Mouse (Mus musculus) layer of hippocampus, postnatal 10 days (tissue): ENCODE measurements at regions not wholly inside any gene's neighbourhood (a gene's known extent, or its start where the extent isn't known, plus 50 kb on each side); places are given as distances from the start of the nearest gene placed in this dataset.
A peak's percentile ranks its signal among the peaks of the same experiment; 100 is the strongest.

Experiments used
- DNase-seq, 2 experiments: peaks; one replicate each; pipeline ENCODE4 v3.0.0; 2021; ENCODE audit warnings: low spot score in 2 of 2

- no peak for DNase-seq
Measured at GRCm38 (mm10) chr8:64421502-64422199, 215.6 kb upstream of the Tll1 start.

DNA sequence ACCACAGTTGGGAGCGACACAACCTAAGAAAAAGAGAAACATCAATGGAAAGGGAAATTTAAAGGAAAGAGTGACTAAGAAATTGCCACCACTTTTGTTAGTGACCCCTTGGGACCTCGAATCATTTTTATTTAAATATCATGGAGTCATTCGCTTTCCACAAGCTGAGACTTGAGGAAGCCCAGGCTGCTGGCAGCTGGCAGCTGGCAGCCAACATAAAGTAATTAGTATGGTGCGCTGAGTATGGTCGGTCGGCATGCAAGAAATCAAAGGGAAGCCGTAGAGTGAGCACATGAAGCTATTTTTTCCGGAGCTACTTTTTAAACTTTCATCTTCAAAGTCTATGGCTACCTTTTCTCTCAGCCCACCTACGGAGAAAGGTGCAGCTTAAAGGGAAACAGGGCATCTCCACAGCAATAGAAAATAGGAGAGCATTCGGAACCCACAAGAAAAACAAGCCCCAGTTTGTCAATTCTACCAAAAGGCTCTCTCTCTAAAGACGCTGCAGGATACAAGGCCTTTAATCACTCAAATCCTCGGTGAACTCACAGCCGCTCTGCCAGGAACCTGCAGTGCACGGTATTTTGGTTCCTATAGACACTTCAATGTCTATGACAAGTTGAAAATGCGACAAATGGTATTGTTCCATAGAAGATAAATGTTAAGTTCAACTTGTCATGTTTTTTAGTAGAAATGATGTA is 206.6 kb upstream of the Tll1 start:
- no peak for DNase-seq

GRCm38 (mm10) chr8:64406775-64407490 is 200.9 kb upstream of the Tll1 start:
- DNase-seq: no peak

- no peak for DNase-seq
Measured at GRCm38 (mm10) chr8:64399554-64399953, 193.5 kb upstream of the Tll1 start.

DNA sequence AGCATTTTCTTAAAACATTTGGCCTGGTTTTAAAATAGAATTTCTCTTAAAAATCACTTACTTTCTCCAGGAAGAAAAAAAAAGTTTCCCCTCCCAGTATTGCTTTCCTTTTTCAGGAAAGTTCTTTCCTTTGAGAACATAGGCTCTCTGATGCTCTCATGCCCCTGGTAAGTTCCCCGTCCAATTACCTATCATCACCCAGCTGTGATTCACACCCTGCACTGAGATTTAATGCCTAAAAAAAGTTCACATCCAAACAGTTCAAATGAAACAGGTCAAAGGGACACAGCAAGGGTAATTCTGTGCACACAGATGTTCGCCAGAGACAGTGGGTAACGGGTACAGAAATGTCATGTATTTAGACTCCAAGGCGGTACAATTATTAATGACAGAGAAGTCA is 191.8 kb upstream of the Tll1 start:
- no peak for DNase-seq

- no peak for DNase-seq
Measured at GRCm38 (mm10) chr8:64395816-64396215, 189.7 kb upstream of the Tll1 start.

DNA sequence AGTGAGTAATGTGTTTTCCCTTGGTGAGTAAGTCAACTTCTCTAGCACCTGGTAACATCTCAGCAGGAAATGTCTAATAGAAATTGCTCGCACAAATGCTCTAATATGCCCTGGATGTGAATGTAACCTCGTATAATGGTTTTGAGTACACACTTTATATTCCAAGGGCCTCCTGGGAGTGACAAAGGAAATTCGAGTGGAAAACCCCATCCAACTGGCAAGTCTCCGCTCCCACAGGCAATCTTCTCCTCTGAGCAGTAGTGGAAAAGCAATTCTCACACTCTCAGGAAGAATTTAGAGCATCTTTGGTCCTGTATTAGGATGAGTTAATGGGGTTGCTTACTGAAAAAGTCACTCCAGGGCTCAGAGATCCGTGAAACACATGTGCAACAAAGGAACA is 183.4 kb upstream of the Tll1 start:
- DNase-seq: no peak

DNA sequence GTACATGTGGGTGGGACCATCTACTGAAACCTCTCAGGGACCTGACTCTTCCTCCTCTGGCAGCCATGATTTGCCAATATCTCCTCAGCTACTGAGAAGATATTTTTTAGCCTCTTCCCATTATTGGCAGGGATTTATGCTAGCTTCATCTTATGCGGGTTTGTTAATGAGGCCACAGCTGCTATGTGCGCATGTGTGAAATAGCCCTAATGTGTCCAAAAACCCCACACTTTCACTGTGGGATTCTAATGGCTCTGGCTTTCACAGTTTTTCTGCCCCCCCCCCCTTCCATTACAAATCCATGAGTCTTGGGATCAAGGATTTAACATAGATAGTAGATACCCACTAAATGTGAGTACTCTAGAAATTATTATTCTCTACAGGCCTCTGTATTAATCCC is 182.2 kb upstream of the Tll1 start:
- no peak for DNase-seq

DNA sequence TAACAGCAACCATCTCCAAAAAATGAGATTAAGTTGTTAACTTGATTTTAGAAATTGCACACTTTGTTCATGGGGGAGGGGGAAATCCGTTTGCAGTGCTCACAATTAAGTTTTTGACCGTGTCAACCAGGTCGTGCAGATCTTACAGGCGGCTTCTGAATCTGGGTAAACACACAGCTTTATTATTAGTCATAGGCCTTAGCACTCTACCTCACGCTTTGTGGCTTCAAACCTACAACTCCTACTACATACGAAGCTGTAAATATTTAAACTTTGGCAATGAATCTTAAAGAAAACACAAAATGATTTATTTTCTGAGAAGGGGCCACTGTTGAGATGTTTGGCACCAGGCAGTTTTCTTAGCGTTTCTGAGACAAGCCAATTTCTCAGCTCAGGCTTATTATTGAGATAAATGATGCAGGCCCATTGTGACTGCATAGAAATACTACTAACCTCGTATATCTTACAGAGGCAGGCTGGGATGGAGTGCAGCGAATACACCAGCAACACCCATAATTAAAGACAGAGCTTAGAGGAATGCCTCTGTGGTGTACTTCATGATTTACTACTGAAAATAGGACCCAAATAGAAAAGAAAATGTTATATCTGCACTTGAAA is 173.8 kb upstream of the Tll1 start:
- DNase-seq: no peak

GRCm38 (mm10) chr8:64377830-64378229 is 171.8 kb upstream of the Tll1 start:
- no peak for DNase-seq

GRCm38 (mm10) chr8:64375509-64375908 is 169.4 kb upstream of the Tll1 start:
- no peak for DNase-seq

GRCm38 (mm10) chr8:64374980-64375379 is 168.9 kb upstream of the Tll1 start:
- no peak for DNase-seq

GRCm38 (mm10) chr8:64369973-64370372 is 163.9 kb upstream of the Tll1 start:
- DNase-seq: no peak

GRCm38 (mm10) chr8:64367906-64368305 is 161.8 kb upstream of the Tll1 start:
- DNase-seq: no peak

- DNase-seq: no peak
Measured at GRCm38 (mm10) chr8:64366974-64367266, 160.8 kb upstream of the Tll1 start.

- DNase-seq: no peak
Measured at GRCm38 (mm10) chr8:64366226-64366973, 160.3 kb upstream of the Tll1 start.

GRCm38 (mm10) chr8:64357092-64357491 is 151.0 kb upstream of the Tll1 start:
- DNase-seq: no peak

DNA sequence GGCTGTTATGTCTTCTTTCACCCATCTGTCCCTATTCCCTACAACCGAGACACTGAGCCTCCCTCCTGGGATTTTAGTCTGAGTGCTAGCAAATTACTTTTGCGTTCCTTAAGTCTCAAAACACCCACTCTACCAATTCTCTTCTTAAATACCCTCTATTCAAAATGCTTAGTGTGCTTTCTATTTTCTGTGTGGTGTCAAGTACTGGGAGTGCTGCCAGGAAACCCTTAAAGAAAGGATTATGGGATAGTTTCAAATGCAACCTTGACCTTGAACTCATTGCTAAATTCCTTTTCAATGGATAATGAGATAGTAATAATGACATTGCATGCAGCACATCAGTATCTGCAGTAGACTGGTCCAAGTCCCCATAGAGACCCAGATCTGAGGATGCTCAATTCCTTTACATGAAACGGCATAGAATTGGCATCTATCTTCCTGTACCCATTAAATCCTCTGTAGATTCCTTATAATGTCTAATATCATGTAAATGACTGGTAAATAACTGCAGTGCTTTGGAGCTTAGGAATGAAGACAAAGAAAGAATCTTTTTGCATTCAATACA is 142.1 kb upstream of the Tll1 start:
- no peak for DNase-seq

GRCm38 (mm10) chr8:64347490-64347889 is 141.4 kb upstream of the Tll1 start:
- DNase-seq: no peak

GRCm38 (mm10) chr8:64346428-64346827 is 140.4 kb upstream of the Tll1 start:
- DNase-seq: peak; percentile 22 to 29

- no peak for DNase-seq
Measured at GRCm38 (mm10) chr8:64344933-64345332, 138.9 kb upstream of the Tll1 start.
